Mouse (Mus musculus) frontal cortex, postnatal 36 days (tissue): ENCODE measurements around the gene Tbrg1.

Experiments
- DNase-seq, 2 experiments: peaks; one replicate each; pipeline ENCODE4 v3.0.0; 2022; ENCODE audit warnings: low spot score in 2 of 2

Tbrg1 gene

DNA sequence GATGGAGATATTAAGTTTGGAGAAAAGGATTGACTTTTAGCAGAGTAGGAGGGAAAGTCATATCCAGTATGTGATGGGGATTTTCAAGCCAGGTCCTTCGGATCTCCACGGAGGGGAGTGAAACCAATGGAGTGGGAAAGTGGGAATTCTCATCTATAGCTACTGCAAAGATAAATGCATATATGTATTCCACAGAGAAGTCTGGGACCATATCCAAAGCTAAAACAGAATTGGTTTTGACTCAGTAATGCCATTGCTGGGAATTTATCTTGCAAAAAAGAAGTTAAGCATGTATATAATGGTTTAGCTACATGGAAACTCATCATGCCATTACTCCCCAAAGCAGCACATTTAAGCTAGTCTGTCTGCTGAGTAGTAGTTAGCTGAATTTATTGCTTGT is 24.8 kb downstream of the Tbrg1 start:
- no peak for DNase-seq

GRCm38 (mm10) chr9:37629941-37630340 is 27.2 kb downstream of the Tbrg1 start:
- no peak for DNase-seq

DNA sequence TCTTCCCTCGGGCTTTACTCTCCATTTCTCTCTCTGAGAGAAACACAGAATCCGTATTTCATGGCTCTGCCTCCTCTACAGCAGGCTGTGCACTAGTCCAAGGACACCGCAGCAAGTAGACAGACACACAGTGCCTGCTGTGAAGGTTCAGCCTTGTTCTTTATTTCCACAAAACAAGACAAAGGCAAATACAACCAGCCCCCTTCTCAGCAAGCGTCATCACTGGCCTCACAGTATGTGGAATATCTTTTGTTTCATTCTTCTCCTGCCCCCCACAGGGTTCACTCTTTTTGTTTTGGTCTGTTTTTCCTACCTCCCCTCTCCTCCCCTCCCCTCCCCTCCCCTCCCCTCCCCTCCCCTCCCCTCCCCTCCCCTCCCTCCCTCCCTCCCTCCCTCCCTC is 28.5 kb downstream of the Tbrg1 start:
- DNase-seq: no peak

GRCm38 (mm10) chr9:37627263-37627662 is 29.8 kb downstream of the Tbrg1 start:
- DNase-seq: no peak

DNA sequence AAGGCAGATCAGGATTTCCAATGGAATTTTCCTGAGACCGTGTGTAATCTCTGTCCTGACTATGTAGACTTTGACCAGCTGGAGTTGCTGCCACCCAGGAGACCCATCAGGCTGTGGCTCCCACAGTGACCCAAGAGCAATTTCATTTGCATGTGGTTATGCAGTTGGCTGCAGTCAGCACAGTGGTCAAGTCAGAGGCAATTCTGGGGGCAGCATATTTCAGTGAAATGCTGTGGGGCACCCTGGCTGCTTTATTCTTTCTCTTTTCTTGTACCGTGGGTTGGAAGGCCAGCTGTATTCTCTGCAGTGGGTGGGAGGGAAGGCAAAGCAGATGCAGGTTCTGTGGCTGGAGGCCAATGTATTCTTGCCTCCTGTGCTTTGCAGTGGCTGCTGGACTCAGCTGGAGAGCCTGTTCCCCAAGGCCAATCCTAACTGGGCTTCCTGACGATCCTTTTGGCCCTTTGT is 31.0 kb downstream of the Tbrg1 start:
- DNase-seq: peak; percentile 38 to 47

DNA sequence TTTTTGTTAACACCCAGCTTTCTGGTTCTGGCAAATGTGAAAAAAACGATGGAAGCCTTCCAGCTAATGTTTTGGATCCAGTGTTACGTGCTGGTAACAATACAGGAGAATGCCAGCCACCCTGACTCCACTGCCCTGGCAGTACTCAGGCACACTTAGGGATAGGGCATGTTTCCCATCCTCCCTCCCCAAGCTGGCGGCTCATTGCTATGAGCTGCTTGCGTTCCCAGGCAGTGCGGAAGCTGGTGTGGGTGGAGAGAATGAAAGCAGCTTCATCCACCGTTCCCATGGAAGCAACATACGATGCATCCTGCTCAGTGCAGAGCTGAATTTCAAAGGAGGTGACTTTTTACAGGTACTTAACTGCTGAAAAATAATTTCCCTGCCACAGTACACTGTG is 31.5 kb downstream of the Tbrg1 start:
- peak; percentile 77 to 89 for DNase-seq

GRCm38 (mm10) chr9:37625129-37625528 is 32.0 kb downstream of the Tbrg1 start:
- no peak for DNase-seq

DNA sequence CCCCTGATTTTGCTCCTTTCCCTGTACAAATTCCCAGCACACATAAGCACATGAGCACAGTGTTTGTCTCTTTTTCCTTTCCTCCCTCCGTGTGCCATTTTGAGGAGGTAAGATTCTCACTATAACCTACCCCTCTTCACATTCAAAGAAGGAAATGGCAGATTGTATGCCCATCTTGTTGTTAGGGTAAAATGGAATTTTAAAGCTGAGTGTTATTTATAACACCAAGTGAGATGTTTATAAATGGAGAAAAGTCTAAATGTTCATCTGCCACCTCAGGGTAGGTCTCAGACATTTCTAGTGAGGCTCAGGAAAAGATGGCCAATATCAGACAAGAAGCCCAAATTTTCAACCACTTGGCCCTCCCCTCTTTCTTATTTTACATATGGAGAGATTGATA is 32.6 kb downstream of the Tbrg1 start:
- no peak for DNase-seq

GRCm38 (mm10) chr9:37623981-37624380 is 33.1 kb downstream of the Tbrg1 start:
- no peak for DNase-seq

GRCm38 (mm10) chr9:37621290-37621689 is 35.8 kb downstream of the Tbrg1 start:
- DNase-seq: peak; percentile 48 to 67

DNA sequence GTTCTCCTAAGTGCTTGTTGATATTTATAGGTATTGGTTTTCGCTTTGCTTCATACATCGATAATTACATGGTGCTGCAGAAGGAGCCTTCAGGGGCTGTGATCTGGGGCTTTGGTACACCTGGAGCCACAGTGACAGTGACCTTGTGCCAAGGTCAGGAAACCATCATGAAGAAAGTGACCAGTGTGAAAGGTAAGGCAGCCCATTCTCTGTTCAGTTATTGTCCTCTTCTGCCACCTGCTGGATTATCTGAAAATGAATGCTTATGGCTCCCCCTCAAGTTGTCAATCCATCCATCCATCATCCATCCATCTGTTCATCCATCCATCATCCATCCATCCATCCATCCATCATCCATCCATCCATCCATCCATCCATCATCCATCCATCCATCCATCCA is 40.3 kb downstream of the Tbrg1 start:
- no peak for DNase-seq

GRCm38 (mm10) chr9:37615220-37615619 is 41.9 kb downstream of the Tbrg1 start:
- DNase-seq: no peak

DNA sequence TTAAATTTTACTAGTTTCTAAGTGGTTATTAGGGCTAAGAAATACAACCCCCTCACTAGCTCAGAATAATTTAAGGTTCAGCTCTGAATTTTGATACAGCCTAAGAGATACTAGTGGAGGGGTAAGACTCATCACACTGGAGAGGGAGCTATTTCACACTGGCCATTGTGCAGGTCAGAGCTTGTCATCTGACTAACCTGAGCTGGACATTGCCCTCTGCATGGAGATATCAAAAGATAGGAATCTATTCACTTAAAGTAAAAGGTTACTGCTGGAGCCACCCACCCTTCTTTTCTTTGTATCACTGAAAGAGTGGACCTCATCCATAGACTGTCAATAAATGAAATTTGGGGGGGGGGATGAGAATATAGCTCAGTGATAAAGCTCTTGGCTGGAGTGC is 42.8 kb downstream of the Tbrg1 start:
- DNase-seq: no peak

GRCm38 (mm10) chr9:37613911-37614280 is 43.2 kb downstream of the Tbrg1 start:
- DNase-seq: no peak

DNA sequence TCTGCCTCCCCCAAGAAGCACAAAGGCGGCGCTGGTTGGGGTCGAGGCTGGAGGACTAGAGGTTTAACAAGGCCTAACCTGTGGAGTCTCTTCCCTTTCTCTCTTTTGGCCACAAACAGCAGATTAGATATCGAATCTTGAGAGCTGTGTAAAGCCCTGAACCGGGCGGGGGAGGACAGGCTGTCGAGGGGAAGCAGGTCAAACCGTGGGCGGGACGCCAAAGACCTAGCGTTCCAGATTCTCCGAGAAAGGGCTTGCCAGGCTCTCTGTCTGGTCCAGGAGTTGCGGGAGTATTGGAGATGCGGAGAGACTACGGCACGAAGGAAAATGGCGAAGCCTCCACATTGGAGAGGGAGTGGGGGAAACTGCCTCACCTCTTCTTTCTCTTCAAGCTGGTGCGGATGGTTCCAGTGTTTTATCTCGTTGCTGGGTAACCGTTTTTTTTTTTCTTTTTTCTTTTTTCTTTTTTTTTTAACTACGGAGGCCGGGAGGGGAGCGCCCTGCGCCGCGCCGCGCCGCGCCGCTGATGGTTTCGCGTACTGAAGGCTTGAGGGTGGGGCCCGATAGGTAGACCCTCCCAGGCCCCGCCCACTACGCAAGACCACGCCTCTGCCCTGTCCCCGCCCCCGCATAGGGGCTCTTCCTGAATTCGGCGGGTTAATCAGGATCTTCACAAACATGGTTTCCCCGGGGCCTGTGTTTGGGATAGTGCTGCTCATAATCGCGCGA is 43.8 kb downstream of the Tbrg1 start, which contains the start of gene Spa17:
TSS of gene Spa17 (minus strand) at position 541 of the 729 bp plus-strand sequence.
- peak; percentile 77 to 86 for DNase-seq

- no peak for DNase-seq
Observed at GRCm38 (mm10) chr9:37609558-37609957, 47.6 kb downstream of the Tbrg1 start.

DNA sequence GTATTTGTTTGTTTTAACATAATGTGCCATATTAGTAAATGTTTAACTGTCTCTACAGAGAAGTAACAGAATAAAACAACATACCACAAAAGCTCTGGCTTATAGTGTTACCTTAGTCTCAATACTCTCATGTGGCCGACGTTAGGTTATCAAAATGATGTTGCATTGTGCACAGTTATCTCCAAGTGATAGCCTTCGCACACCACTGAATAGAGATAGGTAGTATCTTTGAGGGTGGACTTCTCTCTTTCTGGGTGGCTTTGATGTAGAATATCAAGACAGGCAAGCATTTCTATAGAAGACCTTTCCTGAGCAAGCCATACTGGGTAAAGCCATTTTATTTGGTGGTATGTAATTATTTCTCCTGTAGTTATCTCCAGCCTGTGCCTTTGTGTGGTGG is 52.0 kb downstream of the Tbrg1 start:
- no peak for DNase-seq

DNA sequence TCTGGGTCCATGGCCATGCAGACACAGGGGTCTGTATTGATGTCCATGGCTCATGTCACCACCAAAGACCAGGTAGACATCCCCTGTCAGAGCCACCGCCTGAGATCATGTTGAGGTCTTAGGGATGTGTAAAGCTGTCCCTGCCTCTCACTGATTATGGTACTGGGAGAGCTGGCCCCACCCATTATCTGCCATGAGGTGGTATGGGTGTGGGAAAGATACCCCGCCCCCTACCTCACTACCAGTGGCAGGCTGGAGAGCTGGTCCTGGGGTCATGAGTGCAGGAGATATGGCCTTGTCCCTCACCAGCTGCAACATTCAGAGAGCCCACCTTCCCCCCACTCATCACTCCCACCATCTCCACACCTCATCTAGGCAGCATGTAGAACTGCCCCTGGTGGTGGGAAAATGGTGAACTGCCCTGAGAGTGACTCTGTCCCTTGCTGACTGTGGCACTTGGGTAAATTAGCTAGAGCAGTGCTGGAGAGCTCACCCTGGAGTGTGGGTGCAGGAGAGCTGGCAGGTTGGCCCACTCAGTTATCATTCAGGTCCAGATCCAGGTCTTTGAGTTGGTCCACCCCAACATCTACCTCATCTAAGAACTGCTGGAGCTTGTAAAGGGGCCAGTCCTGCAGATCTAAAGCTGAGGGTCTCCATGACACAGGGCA is 56.4 kb downstream of the Tbrg1 start:
- no peak for DNase-seq
